Mouse (Mus musculus): Measurements from ENCODE around the gene Gas2l3. TPM values are rescaled to one million over a fixed set of nuclear protein-coding genes. Genes with fewer than 3 reads are reported as not detected.

The Gas2l3 gene
- total RNA-seq, 2 experiments from 2014 or later: 2.9 to 4.0 TPM

GRCm38 (mm10) chr10:89453068-89453641 lies 9.4 kb upstream of the Gas2l3 start:
- intact Hi-C loops (cut with DNase I): no loop called here
- DNase-seq (ENCODE audit: low spot score in 2 of 2): no peak

GRCm38 (mm10) chr10:89450411-89450810 lies 6.6 kb upstream of the Gas2l3 start:
- intact Hi-C loops (cut with DNase I): no loop called here
- no peak for DNase-seq (ENCODE audit: low spot score in 2 of 2)

GRCm38 (mm10) chr10:89444381-89444780 lies 614 bp upstream of the Gas2l3 start:
- intact Hi-C loops (cut with DNase I): loop anchor here (5.0 kb wide), 1 partner anchor 117 kb away; no protein-coding TSS in a partner anchor
- DNase-seq (ENCODE audit: low spot score in 2 of 2): no peak

GRCm38 (mm10) chr10:89443115-89443622 lies 598 bp downstream of the Gas2l3 start:
- intact Hi-C loops (cut with DNase I): loop anchor here (5.0 kb wide), 1 partner anchor 116 kb away; no protein-coding TSS in a partner anchor
- DNase-seq (ENCODE audit: low spot score in 2 of 2): peak in 1 of 2 experiments; percentile 11

- intact Hi-C loops (cut with DNase I): loop anchor here (5.0 kb wide), 1 partner anchor 115 kb away; no protein-coding TSS in a partner anchor
Observed at GRCm38 (mm10) chr10:89442640-89443039, 1.1 kb downstream of the Gas2l3 start.

GRCm38 (mm10) chr10:89441961-89442360 lies 1.8 kb downstream of the Gas2l3 start:
- DNase-seq (ENCODE audit: low spot score in 2 of 2): no peak
- intact Hi-C loops (cut with DNase I): loop anchor here (5.0 kb wide), 1 partner anchor 115 kb away; no protein-coding TSS in a partner anchor

More at GRCm38 (mm10) chr10:89442640-89443039, 1.1 kb downstream of the Gas2l3 start:
- peak in 1 of 2 experiments; percentile 10 for DNase-seq (ENCODE audit: low spot score in 2 of 2)

GRCm38 (mm10) chr10:89439380-89439779 lies 4.4 kb downstream of the Gas2l3 start:
- intact Hi-C loops (cut with DNase I): no loop called here

GRCm38 (mm10) chr10:89437996-89438395 lies 5.8 kb downstream of the Gas2l3 start:
- no peak for DNase-seq (ENCODE audit: low spot score in 2 of 2)
- intact Hi-C loops (cut with DNase I): no loop called here

More at GRCm38 (mm10) chr10:89439380-89439779, 4.4 kb downstream of the Gas2l3 start:
- no peak for DNase-seq (ENCODE audit: low spot score in 2 of 2)

- intact Hi-C loops (cut with DNase I): no loop called here
- DNase-seq (ENCODE audit: low spot score in 2 of 2): no peak
Observed at GRCm38 (mm10) chr10:89437472-89437871, 6.3 kb downstream of the Gas2l3 start.

- intact Hi-C loops (cut with DNase I): no loop called here
- peak in 1 of 2 experiments; percentile 19 for DNase-seq (ENCODE audit: low spot score in 2 of 2)
Observed at GRCm38 (mm10) chr10:89435920-89436319, 7.8 kb downstream of the Gas2l3 start.

- DNase-seq (ENCODE audit: low spot score in 2 of 2): no peak
- intact Hi-C loops (cut with DNase I): no loop called here
Observed at GRCm38 (mm10) chr10:89435413-89435812, 8.4 kb downstream of the Gas2l3 start.

GRCm38 (mm10) chr10:89434509-89435210 lies 9.1 kb downstream of the Gas2l3 start:
- no peak for DNase-seq (ENCODE audit: low spot score in 2 of 2)
- intact Hi-C loops (cut with DNase I): no loop called here

- intact Hi-C loops (cut with DNase I): no loop called here
- no peak for DNase-seq (ENCODE audit: low spot score in 2 of 2)
Observed at GRCm38 (mm10) chr10:89432743-89433142, 11.0 kb downstream of the Gas2l3 start.

GRCm38 (mm10) chr10:89430751-89431150 lies 13.0 kb downstream of the Gas2l3 start:
- no peak for DNase-seq (ENCODE audit: low spot score in 2 of 2)
- intact Hi-C loops (cut with DNase I): no loop called here

GRCm38 (mm10) chr10:89424800-89425393 lies 18.9 kb downstream of the Gas2l3 start:
- no peak for DNase-seq (ENCODE audit: low spot score in 2 of 2)

GRCm38 (mm10) chr10:89424217-89424616 lies 19.6 kb downstream of the Gas2l3 start:
- intact Hi-C loops (cut with DNase I): no loop called here
- DNase-seq (ENCODE audit: low spot score in 2 of 2): no peak

More at GRCm38 (mm10) chr10:89424800-89425393, 18.9 kb downstream of the Gas2l3 start:
- intact Hi-C loops (cut with DNase I): no loop called here

- DNase-seq (ENCODE audit: low spot score in 2 of 2): no peak
- intact Hi-C loops (cut with DNase I): no loop called here
Observed at GRCm38 (mm10) chr10:89423164-89423778, 20.5 kb downstream of the Gas2l3 start.

- intact Hi-C loops (cut with DNase I): no loop called here
- DNase-seq (ENCODE audit: low spot score in 2 of 2): no peak
Observed at GRCm38 (mm10) chr10:89422504-89423158, 21.1 kb downstream of the Gas2l3 start.

GRCm38 (mm10) chr10:89417966-89418365 lies 25.8 kb downstream of the Gas2l3 start:
- no peak for DNase-seq (ENCODE audit: low spot score in 2 of 2)
- intact Hi-C loops (cut with DNase I): no loop called here

All from left cerebral cortex, postnatal 25 days (tissue).